Mouse (Mus musculus): ENCODE data around the gene Mast3. TPM values are rescaled to one million over a fixed set of nuclear protein-coding genes. Genes with fewer than 3 reads are reported as not detected.
A peak's percentile ranks its signal among the peaks of the same experiment; 100 is the strongest.
"Not testable (repeated sequence)": the region's sequence is repeated elsewhere in the genome, so short reads cannot be mapped to it uniquely, and the experiment has no call there.

Mast3 gene
- polyA plus RNA-seq, 1 experiment from 2014 or later: 10.1 TPM

- 88% methylated on average over 8 of the region's 8 CpGs for WGBS
- Histone ChIP-seq H3K27me3 (ENCODE audit: control insufficient read depth, insufficient read depth, low read length) (peaks cover 5% of the 10 kb centered on the region), H3K4me2 (no peak overlapping the region), H3K4me1 (ENCODE audit: control insufficient read depth, insufficient read depth, low read length) (no peaks in the 10 kb centered on the region), H3K27ac (ENCODE audit: low read depth, low read length) (no peak overlapping the region), H3K9ac (ENCODE audit: low read length) (no peak overlapping the region), H3K9me3 (ENCODE audit: control insufficient read depth, low read length) (no peaks in the 10 kb centered on the region), H3K36me3 (ENCODE audit: control insufficient read depth, insufficient read depth, low read length) (no peaks in the 10 kb centered on the region), H3K4me3 (ENCODE audit: low read depth, low read length) (no peak overlapping the region)
- no peak for ATAC-seq (ENCODE audit: low FRiP score)
- DNase-seq (ENCODE audit: low spot score, missing footprints): no peak
These were observed 21.0 kb upstream of the Mast3 start for GRCm38 (mm10) chr8:70825816-70826215.

- Histone ChIP-seq H3K4me1 (ENCODE audit: control insufficient read depth, insufficient read depth, low read length) (0 out of 2 replicates have a peak, but pooled peaks cover 2% of the 10 kb centered on the region), H3K9me3 (ENCODE audit: control insufficient read depth, low read length) (no peaks in the 10 kb centered on the region; the same call in 1 of the 2 replicates), H3K4me3 (ENCODE audit: low read depth, low read length) (no peak overlapping the region), H3K27ac (ENCODE audit: low read depth, low read length) (no peak overlapping the region), H3K4me2 (no peak overlapping the region), H3K36me3 (ENCODE audit: control insufficient read depth, insufficient read depth, low read length) (no peaks in the 10 kb centered on the region), H3K27me3 (ENCODE audit: control insufficient read depth, insufficient read depth, low read length) (peaks cover 16% of the 10 kb centered on the region), H3K9ac (ENCODE audit: low read length) (no peak overlapping the region)
- DNase-seq (ENCODE audit: low spot score, missing footprints) (no peak), ATAC-seq (ENCODE audit: low FRiP score) (no peak)
- 86% methylated on average over 7 of the region's 7 CpGs for WGBS
These were observed 18.9 kb upstream of the Mast3 start for GRCm38 (mm10) chr8:70823802-70824201.

- not testable (repeated sequence) for H3K36me3 ChIP-seq (ENCODE audit: control insufficient read depth, insufficient read depth, low read length); H3K9ac ChIP-seq (ENCODE audit: low read length); H3K4me1 ChIP-seq (ENCODE audit: control insufficient read depth, insufficient read depth, low read length); H3K4me3 ChIP-seq (ENCODE audit: low read depth, low read length); H3K27ac ChIP-seq (ENCODE audit: low read depth, low read length); DNase-seq (ENCODE audit: low spot score, missing footprints); ATAC-seq (ENCODE audit: low FRiP score); H3K4me2 ChIP-seq; H3K9me3 ChIP-seq (ENCODE audit: control insufficient read depth, low read length)
- peaks cover 16% of the 10 kb centered on the region for H3K27me3 ChIP-seq (ENCODE audit: control insufficient read depth, insufficient read depth, low read length)
- WGBS: 83% methylated on average over 3 of the region's 3 CpGs
These were observed 17.7 kb upstream of the Mast3 start for GRCm38 (mm10) chr8:70822594-70822993.

- WGBS: 52% methylated on average over 11 of the region's 11 CpGs
- 0 out of 2 replicates have a peak, but pooled peaks cover 2% of the 10 kb centered on the region for H3K4me1 ChIP-seq (ENCODE audit: control insufficient read depth, insufficient read depth, low read length)
- no peak overlapping the region for H3K27ac ChIP-seq (ENCODE audit: low read depth, low read length)
These were observed 17.1 kb upstream of the Mast3 start for GRCm38 (mm10) chr8:70821992-70822391.

GRCm38 (mm10) chr8:70821399-70821962, 16.6 kb upstream of the Mast3 start:
- no peak overlapping the region for H3K27ac ChIP-seq (ENCODE audit: low read depth, low read length)
- H3K4me2 ChIP-seq: no peak overlapping the region
- no peaks in the 10 kb centered on the region; the same call in 1 of the 2 replicates for H3K9me3 ChIP-seq (ENCODE audit: control insufficient read depth, low read length)
- no peak overlapping the region for H3K9ac ChIP-seq (ENCODE audit: low read length)
- no peak overlapping the region for H3K4me3 ChIP-seq (ENCODE audit: low read depth, low read length)
- no peaks in the 10 kb centered on the region for H3K36me3 ChIP-seq (ENCODE audit: control insufficient read depth, insufficient read depth, low read length)
- peaks cover 25% of the 10 kb centered on the region for H3K27me3 ChIP-seq (ENCODE audit: control insufficient read depth, insufficient read depth, low read length)
- 0 out of 2 replicates have a peak, but pooled peaks cover 2% of the 10 kb centered on the region for H3K4me1 ChIP-seq (ENCODE audit: control insufficient read depth, insufficient read depth, low read length)
- ATAC-seq (ENCODE audit: low FRiP score) (peak; percentile 36; the same call in 1 of the 2 replicates), DNase-seq (ENCODE audit: low spot score, missing footprints) (peak; percentile 98)
- WGBS: 19% methylated on average over 30 of the region's 30 CpGs

More at GRCm38 (mm10) chr8:70821992-70822391, 17.1 kb upstream of the Mast3 start:
- ATAC-seq (ENCODE audit: low FRiP score): no peak
- no peak for DNase-seq (ENCODE audit: low spot score, missing footprints)
- Histone ChIP-seq H3K9me3 (ENCODE audit: control insufficient read depth, low read length) (no peaks in the 10 kb centered on the region; the same call in 1 of the 2 replicates), H3K9ac (ENCODE audit: low read length) (no peak overlapping the region), H3K36me3 (ENCODE audit: control insufficient read depth, insufficient read depth, low read length) (no peaks in the 10 kb centered on the region), H3K27me3 (ENCODE audit: control insufficient read depth, insufficient read depth, low read length) (peaks cover 20% of the 10 kb centered on the region), H3K4me2 (no peak overlapping the region), H3K4me3 (ENCODE audit: low read depth, low read length) (no peak overlapping the region)

- 2% methylated on average over 31 of the region's 31 CpGs for WGBS
- ATAC-seq (ENCODE audit: low FRiP score) (peak; percentile 70), DNase-seq (ENCODE audit: low spot score, missing footprints) (no peak)
- Histone ChIP-seq H3K9ac (ENCODE audit: low read length) (no peak overlapping the region), H3K4me3 (ENCODE audit: low read depth, low read length) (no peak overlapping the region), H3K9me3 (ENCODE audit: control insufficient read depth, low read length) (no peaks in the 10 kb centered on the region; the same call in 1 of the 2 replicates), H3K36me3 (ENCODE audit: control insufficient read depth, insufficient read depth, low read length) (no peaks in the 10 kb centered on the region), H3K27me3 (ENCODE audit: control insufficient read depth, insufficient read depth, low read length) (peaks cover 26% of the 10 kb centered on the region), H3K4me1 (ENCODE audit: control insufficient read depth, insufficient read depth, low read length) (0 out of 2 replicates have a peak, but pooled peaks cover 2% of the 10 kb centered on the region), H3K27ac (ENCODE audit: low read depth, low read length) (no peak overlapping the region), H3K4me2 (no peak overlapping the region)
These were observed 15.5 kb upstream of the Mast3 start for GRCm38 (mm10) chr8:70820101-70820935.

GRCm38 (mm10) chr8:70816679-70817078, 11.8 kb upstream of the Mast3 start:
- DNase-seq (ENCODE audit: low spot score, missing footprints): no peak
- ATAC-seq (ENCODE audit: low FRiP score): 0 out of 2 replicates have a peak, but pooled peaks have one; percentile 17
- H3K9ac ChIP-seq (ENCODE audit: low read length): no peak overlapping the region
- peaks cover 28% of the 10 kb centered on the region for H3K27me3 ChIP-seq (ENCODE audit: control insufficient read depth, insufficient read depth, low read length)
- no peak overlapping the region for H3K4me3 ChIP-seq (ENCODE audit: low read depth, low read length)
- 0 out of 2 replicates have a peak, but pooled peaks cover 2% of the 10 kb centered on the region for H3K4me1 ChIP-seq (ENCODE audit: control insufficient read depth, insufficient read depth, low read length)
- WGBS: 8% methylated on average over 30 of the region's 30 CpGs
- H3K4me2 ChIP-seq: 0 out of 2 replicates have a peak overlapping the region, but pooled peaks have one; percentile 4
- no peaks in the 10 kb centered on the region for H3K36me3 ChIP-seq (ENCODE audit: control insufficient read depth, insufficient read depth, low read length)
- no peak overlapping the region for H3K27ac ChIP-seq (ENCODE audit: low read depth, low read length)
- no peaks in the 10 kb centered on the region; the same call in 1 of the 2 replicates for H3K9me3 ChIP-seq (ENCODE audit: control insufficient read depth, low read length)

GRCm38 (mm10) chr8:70812885-70813284, 8.0 kb upstream of the Mast3 start:
- DNase-seq (ENCODE audit: low spot score, missing footprints) (no peak), ATAC-seq (ENCODE audit: low FRiP score) (no peak)
- H3K36me3 ChIP-seq (ENCODE audit: control insufficient read depth, insufficient read depth, low read length): no peaks in the 10 kb centered on the region
- no peak overlapping the region for H3K4me2 ChIP-seq
- no peaks in the 10 kb centered on the region for H3K9me3 ChIP-seq (ENCODE audit: control insufficient read depth, low read length)
- no peak overlapping the region for H3K9ac ChIP-seq (ENCODE audit: low read length)
- peaks cover 12% of the 10 kb centered on the region; the same call in 1 of the 2 replicates for H3K27me3 ChIP-seq (ENCODE audit: control insufficient read depth, insufficient read depth, low read length)
- 64% methylated on average over 4 of the region's 4 CpGs for WGBS
- no peak overlapping the region for H3K27ac ChIP-seq (ENCODE audit: low read depth, low read length)
- H3K4me3 ChIP-seq (ENCODE audit: low read depth, low read length): no peak overlapping the region
- no peaks in the 10 kb centered on the region for H3K4me1 ChIP-seq (ENCODE audit: control insufficient read depth, insufficient read depth, low read length)

GRCm38 (mm10) chr8:70812055-70812454, 7.2 kb upstream of the Mast3 start:
- Histone ChIP-seq H3K4me1 (ENCODE audit: control insufficient read depth, insufficient read depth, low read length) (no peaks in the 10 kb centered on the region), H3K9ac (ENCODE audit: low read length) (no peak overlapping the region), H3K9me3 (ENCODE audit: control insufficient read depth, low read length) (no peaks in the 10 kb centered on the region), H3K27ac (ENCODE audit: low read depth, low read length) (no peak overlapping the region), H3K36me3 (ENCODE audit: control insufficient read depth, insufficient read depth, low read length) (no peaks in the 10 kb centered on the region), H3K4me3 (ENCODE audit: low read depth, low read length) (no peak overlapping the region), H3K4me2 (no peak overlapping the region), H3K27me3 (ENCODE audit: control insufficient read depth, insufficient read depth, low read length) (peaks cover 9% of the 10 kb centered on the region; the same call in 1 of the 2 replicates)
- ATAC-seq (ENCODE audit: low FRiP score) (no peak), DNase-seq (ENCODE audit: low spot score, missing footprints) (no peak)
- WGBS: 31% methylated on average over 4 of the region's 4 CpGs
